Mouse (Mus musculus) cortical plate, adult 2 months (tissue): ENCODE data around the gene Gucy1b2.

Experiments
- CTCF ChIP-seq: fragments of 200-500 bp; IDR thresholded peaks from 2 replicates; pipeline ENCODE4 v1.5.1; 2011; ENCODE audit warnings: mild to moderate bottlenecking, control low read depth, low read length; ENCODE audit not compliant: insufficient read depth; ENCODE audit errors: extremely low read depth
- POLR2A ChIP-seq: fragments of 200-500 bp; IDR thresholded peaks from 2 replicates; pipeline ENCODE4 v1.6.1; 2011; ENCODE audit warnings: mild to moderate bottlenecking, low read length, control low read depth; ENCODE audit not compliant: insufficient read depth; ENCODE audit errors: extremely low read depth

DNA sequence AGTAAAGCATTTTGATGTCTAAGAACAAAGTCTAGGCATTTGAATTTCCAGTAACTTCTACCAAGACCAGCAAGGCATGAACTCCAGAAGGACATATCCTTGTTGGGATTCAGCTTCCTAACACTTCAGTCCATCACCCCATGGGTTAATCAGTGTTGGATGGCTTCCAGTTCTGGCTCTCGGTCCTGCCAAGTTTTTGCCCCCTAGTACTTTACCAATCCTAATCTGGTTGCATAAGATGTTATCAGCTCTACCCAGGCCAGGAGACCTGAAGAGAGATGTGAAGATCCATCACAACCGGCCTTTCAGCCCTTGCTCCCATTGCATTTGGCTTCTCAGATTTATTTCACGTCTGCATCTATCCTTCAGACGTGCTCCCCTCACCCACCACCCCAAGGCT lies 33.8 kb downstream of the Gucy1b2 start:
- TF ChIP-seq POLR2A: no peak
- no peak for TF ChIP-seq CTCF
